Mouse (Mus musculus): ENCODE measurements around the gene Drg2. TPM values are rescaled to one million over a fixed set of nuclear protein-coding genes. Genes with fewer than 3 reads are reported as not detected.
"Not testable (repeated sequence)": the region's sequence is repeated elsewhere in the genome, so short reads cannot be mapped to it uniquely, and the experiment has no call there.

Gene Drg2
- polyA plus RNA-seq, 1 experiment from 2014 or later: 106 TPM

- H3K27ac ChIP-seq: no peak overlapping the region
- H3K4me2 ChIP-seq: no peak overlapping the region
- no peak for ATAC-seq (ENCODE audit: borderline replicate concordance, extremely low read depth, low FRiP score, low TSS enrichment)
- H3K36me3 ChIP-seq: peaks cover 28% of the 10 kb centered on the region
- no peak overlapping the region for H3K9ac ChIP-seq
- 89% methylated on average over 3 of the region's 3 CpGs for WGBS
- no peaks in the 10 kb centered on the region for H3K9me3 ChIP-seq
- H3K27me3 ChIP-seq: no peaks in the 10 kb centered on the region
- no peaks in the 10 kb centered on the region for H3K4me1 ChIP-seq
- no peak overlapping the region for H3K4me3 ChIP-seq
Observed at GRCm38 (mm10) chr11:60427628-60428027, 26.8 kb upstream of the Drg2 start.

- Histone ChIP-seq H3K4me2 (no peak overlapping the region), H3K36me3 (peaks cover 53% of the 10 kb centered on the region)
- no peak for ATAC-seq (ENCODE audit: borderline replicate concordance, extremely low read depth, low FRiP score, low TSS enrichment)
Observed at GRCm38 (mm10) chr11:60433501-60433900, 20.9 kb upstream of the Drg2 start.

GRCm38 (mm10) chr11:60435133-60435532 is 19.3 kb upstream of the Drg2 start:
- no peak overlapping the region for H3K27ac ChIP-seq
- no peak overlapping the region for H3K4me2 ChIP-seq
- WGBS: 96% methylated on average over 1 of the region's 1 CpGs
- no peaks in the 10 kb centered on the region for H3K4me1 ChIP-seq
- H3K36me3 ChIP-seq: peaks cover 60% of the 10 kb centered on the region
- ATAC-seq (ENCODE audit: borderline replicate concordance, extremely low read depth, low FRiP score, low TSS enrichment): no peak
- no peak overlapping the region for H3K9ac ChIP-seq
- no peaks in the 10 kb centered on the region for H3K27me3 ChIP-seq
- no peaks in the 10 kb centered on the region for H3K9me3 ChIP-seq
- no peak overlapping the region for H3K4me3 ChIP-seq

More at GRCm38 (mm10) chr11:60433501-60433900, 20.9 kb upstream of the Drg2 start:
- H3K9ac ChIP-seq: no peak overlapping the region
- no peaks in the 10 kb centered on the region for H3K9me3 ChIP-seq
- H3K4me1 ChIP-seq: no peaks in the 10 kb centered on the region
- no peaks in the 10 kb centered on the region for H3K27me3 ChIP-seq
- H3K4me3 ChIP-seq: no peak overlapping the region
- H3K27ac ChIP-seq: no peak overlapping the region

GRCm38 (mm10) chr11:60436618-60437017 is 17.8 kb upstream of the Drg2 start:
- no peak overlapping the region for H3K4me2 ChIP-seq
- 83% methylated on average over 3 of the region's 3 CpGs for WGBS
- peaks cover 58% of the 10 kb centered on the region for H3K36me3 ChIP-seq
- H3K4me3 ChIP-seq: no peak overlapping the region
- no peak overlapping the region for H3K9ac ChIP-seq
- no peak for ATAC-seq (ENCODE audit: borderline replicate concordance, extremely low read depth, low FRiP score, low TSS enrichment)
- H3K27ac ChIP-seq: no peak overlapping the region
- H3K9me3 ChIP-seq: no peaks in the 10 kb centered on the region
- H3K4me1 ChIP-seq: no peaks in the 10 kb centered on the region
- no peaks in the 10 kb centered on the region for H3K27me3 ChIP-seq

- H3K27ac ChIP-seq; H3K27me3 ChIP-seq; H3K4me2 ChIP-seq; ATAC-seq (ENCODE audit: borderline replicate concordance, extremely low read depth, low FRiP score, low TSS enrichment); H3K4me1 ChIP-seq; H3K9me3 ChIP-seq; H3K9ac ChIP-seq; H3K4me3 ChIP-seq: not testable (repeated sequence)
- WGBS: 18% methylated on average over 1 of the region's 1 CpGs
- peaks cover 58% of the 10 kb centered on the region for H3K36me3 ChIP-seq
Observed at GRCm38 (mm10) chr11:60439621-60440020, 14.8 kb upstream of the Drg2 start.

GRCm38 (mm10) chr11:60440176-60440575 is 14.2 kb upstream of the Drg2 start:
- no peaks in the 10 kb centered on the region for H3K9me3 ChIP-seq
- H3K36me3 ChIP-seq: peaks cover 53% of the 10 kb centered on the region
- H3K4me3 ChIP-seq: no peak overlapping the region
- no peaks in the 10 kb centered on the region for H3K4me1 ChIP-seq
- 35% methylated on average over 7 of the region's 7 CpGs for WGBS
- H3K27me3 ChIP-seq: no peaks in the 10 kb centered on the region
- H3K4me2 ChIP-seq: no peak overlapping the region
- no peak overlapping the region for H3K9ac ChIP-seq
- H3K27ac ChIP-seq: no peak overlapping the region
- ATAC-seq (ENCODE audit: borderline replicate concordance, extremely low read depth, low FRiP score, low TSS enrichment): no peak

GRCm38 (mm10) chr11:60442896-60443295 is 11.5 kb upstream of the Drg2 start:
- 88% methylated on average over 6 of the region's 6 CpGs for WGBS
- H3K27ac ChIP-seq: no peak overlapping the region
- no peak overlapping the region for H3K9ac ChIP-seq
- H3K4me2 ChIP-seq: no peak overlapping the region
- H3K4me1 ChIP-seq: no peaks in the 10 kb centered on the region
- no peak for ATAC-seq (ENCODE audit: borderline replicate concordance, extremely low read depth, low FRiP score, low TSS enrichment)
- H3K4me3 ChIP-seq: no peak overlapping the region
- peaks cover 33% of the 10 kb centered on the region for H3K36me3 ChIP-seq
- no peaks in the 10 kb centered on the region for H3K27me3 ChIP-seq
- H3K9me3 ChIP-seq: no peaks in the 10 kb centered on the region

GRCm38 (mm10) chr11:60444007-60444406 is 10.4 kb upstream of the Drg2 start:
- no peaks in the 10 kb centered on the region for H3K4me1 ChIP-seq
- H3K4me2 ChIP-seq: no peak overlapping the region
- H3K27me3 ChIP-seq: no peaks in the 10 kb centered on the region
- H3K27ac ChIP-seq: no peak overlapping the region
- WGBS: 73% methylated on average over 4 of the region's 4 CpGs
- H3K36me3 ChIP-seq: peaks cover 25% of the 10 kb centered on the region
- H3K4me3 ChIP-seq: no peak overlapping the region
- no peak overlapping the region for H3K9ac ChIP-seq
- ATAC-seq (ENCODE audit: borderline replicate concordance, extremely low read depth, low FRiP score, low TSS enrichment): no peak
- no peaks in the 10 kb centered on the region for H3K9me3 ChIP-seq

GRCm38 (mm10) chr11:60454745-60455087 is 325 bp downstream of the Drg2 start:
- WGBS: 0% methylated on average over 17 of the region's 17 CpGs
- Histone ChIP-seq H3K9me3 (no peaks in the 10 kb centered on the region), H3K4me1 (peaks cover 18% of the 10 kb centered on the region), H3K27me3 (no peaks in the 10 kb centered on the region), H3K9ac (peak overlapping the region; percentile 69), H3K27ac (peak overlapping the region; percentile 52), H3K36me3 (peaks cover 37% of the 10 kb centered on the region), H3K4me3 (peak overlapping the region; percentile 65), H3K4me2 (peak overlapping the region; percentile 81)
- peak; percentile 24; the same call in 1 of the 2 replicates for ATAC-seq (ENCODE audit: borderline replicate concordance, extremely low read depth, low FRiP score, low TSS enrichment)

- 90% methylated on average over 1 of the region's 1 CpGs for WGBS
- H3K4me2 ChIP-seq: no peak overlapping the region
- H3K4me1 ChIP-seq: peaks cover 18% of the 10 kb centered on the region
- no peak overlapping the region for H3K4me3 ChIP-seq
- H3K27me3 ChIP-seq: no peaks in the 10 kb centered on the region
- no peak overlapping the region for H3K27ac ChIP-seq
- no peak overlapping the region for H3K9ac ChIP-seq
- no peak for ATAC-seq (ENCODE audit: borderline replicate concordance, extremely low read depth, low FRiP score, low TSS enrichment)
- H3K9me3 ChIP-seq: no peaks in the 10 kb centered on the region
- peaks cover 69% of the 10 kb centered on the region for H3K36me3 ChIP-seq
Observed at GRCm38 (mm10) chr11:60457973-60458372, 3.6 kb downstream of the Drg2 start.

- no peak overlapping the region for H3K27ac ChIP-seq
- 88% methylated on average over 2 of the region's 2 CpGs for WGBS
- peaks cover 90% of the 10 kb centered on the region for H3K36me3 ChIP-seq
- H3K4me3 ChIP-seq: no peak overlapping the region
- no peaks in the 10 kb centered on the region for H3K4me1 ChIP-seq
- H3K9me3 ChIP-seq: no peaks in the 10 kb centered on the region
- H3K27me3 ChIP-seq: no peaks in the 10 kb centered on the region
- ATAC-seq (ENCODE audit: borderline replicate concordance, extremely low read depth, low FRiP score, low TSS enrichment): no peak
- no peak overlapping the region for H3K4me2 ChIP-seq
- no peak overlapping the region for H3K9ac ChIP-seq
Observed at GRCm38 (mm10) chr11:60465943-60466380, 11.6 kb downstream of the Drg2 start.

- no peak within 1 kb of the TSS for H3K9ac ChIP-seq
- 91% methylated on average over 3 of the region's 3 CpGs for WGBS
- no peak within 1 kb of the TSS for H3K27ac ChIP-seq
- no peak within 1 kb of the TSS for H3K4me3 ChIP-seq
- H3K9me3 ChIP-seq: no peaks in the 10 kb centered on the region
- ATAC-seq (ENCODE audit: borderline replicate concordance, extremely low read depth, low FRiP score, low TSS enrichment): no peak
- no peaks in the 10 kb centered on the region for H3K27me3 ChIP-seq
- H3K4me2 ChIP-seq: no peak within 1 kb of the TSS
- peaks cover 59% of the 10 kb centered on the region for H3K36me3 ChIP-seq
- H3K4me1 ChIP-seq: no peaks in the 10 kb centered on the region
Observed at GRCm38 (mm10) chr11:60469039-60469438, 14.6 kb downstream of the Drg2 start, which contains the start of gene Myo15. Gene Myo15, plus strand, starts transcription at chr11:60469339.

- Histone ChIP-seq H3K4me3 (no peak overlapping the region), H3K9me3 (no peaks in the 10 kb centered on the region), H3K27ac (no peak overlapping the region), H3K9ac (no peak overlapping the region), H3K4me1 (no peaks in the 10 kb centered on the region), H3K4me2 (no peak overlapping the region), H3K27me3 (no peaks in the 10 kb centered on the region), H3K36me3 (peaks cover 42% of the 10 kb centered on the region)
- ATAC-seq (ENCODE audit: borderline replicate concordance, extremely low read depth, low FRiP score, low TSS enrichment): no peak
- 81% methylated on average over 9 of the region's 9 CpGs for WGBS
Observed at GRCm38 (mm10) chr11:60470743-60471142, 16.4 kb downstream of the Drg2 start.
